Mouse (Mus musculus): ENCODE measurements at regions not wholly inside any gene's neighbourhood (a gene's known extent, or its start where the extent isn't known, plus 50 kb on each side); places are given as distances from the start of the nearest gene placed in this dataset.
"Not testable (repeated sequence)": the region's sequence is repeated elsewhere in the genome, so short reads cannot be mapped to it uniquely, and the experiment has no call there.

DNA sequence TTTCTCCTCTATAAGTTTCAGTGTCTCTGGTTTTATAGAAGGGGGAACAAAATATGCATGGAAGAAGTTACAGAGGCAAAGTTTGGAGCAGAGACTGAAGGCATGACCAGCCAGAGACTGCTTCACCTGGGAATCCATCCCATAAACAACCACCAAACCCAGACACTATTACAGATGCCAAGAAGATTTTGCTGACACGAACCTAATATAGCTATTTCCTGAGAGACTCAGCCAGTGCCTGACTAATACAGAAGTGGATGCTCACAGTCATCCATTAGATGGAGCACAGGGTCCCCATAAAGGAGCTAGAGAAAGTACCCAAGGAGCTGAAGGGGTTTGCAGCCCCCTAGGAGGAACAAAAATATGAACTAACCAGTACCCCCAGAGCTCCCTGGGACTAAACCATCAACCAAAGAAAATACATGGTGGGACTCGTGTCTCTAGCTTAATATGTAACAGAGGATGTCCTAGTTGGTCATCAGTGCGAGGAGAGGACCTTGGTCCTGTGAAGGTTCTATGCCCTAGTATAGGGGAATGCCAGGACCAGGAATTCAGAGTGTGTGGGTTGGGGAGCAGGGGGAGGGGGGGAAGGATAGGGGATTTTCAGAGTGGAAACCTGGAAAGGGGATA, 621.2 kb upstream of the Msl3l2 start:
- DNase-seq (ENCODE audit: low spot score); H3K9me3 ChIP-seq (ENCODE audit: control insufficient read depth, low read length); ATAC-seq (ENCODE audit: low read depth); H3K4me2 ChIP-seq (ENCODE audit: low read depth, low read length); H3K9ac ChIP-seq (ENCODE audit: low read depth, low read length); H3K27me3 ChIP-seq (replicated peaks; ENCODE audit: control insufficient read depth, insufficient read depth, low read length); H3K36me3 ChIP-seq (ENCODE audit: control insufficient read depth, insufficient read depth, low read length); H3K4me1 ChIP-seq (ENCODE audit: control insufficient read depth, insufficient read depth, low read length); H3K27ac ChIP-seq (replicated peaks; ENCODE audit: low read depth, low read length); H3K4me3 ChIP-seq (ENCODE audit: low read depth, low read length): not testable (repeated sequence)
- 77% methylated on average over 3 of the region's 3 CpGs for WGBS

DNA sequence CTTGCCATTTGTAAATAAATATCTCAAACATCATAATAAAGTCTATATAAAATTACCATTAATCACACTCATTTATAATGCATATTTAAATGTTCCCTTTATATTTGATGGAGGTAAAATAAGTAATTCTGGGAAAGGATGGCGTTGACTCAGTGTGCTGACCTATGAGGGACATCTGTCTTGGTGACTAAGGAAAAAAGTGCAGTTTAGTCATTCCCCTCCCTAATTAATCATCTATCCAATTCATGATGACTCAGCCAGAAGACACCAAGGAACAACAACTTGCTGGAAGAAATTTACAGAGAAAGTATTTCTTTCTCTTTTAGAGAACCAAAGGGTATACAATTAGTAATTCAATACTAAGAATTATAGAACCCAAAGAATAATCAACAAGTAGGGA, 584.0 kb upstream of the Msl3l2 start:
- Histone ChIP-seq H3K4me3 (ENCODE audit: low read depth, low read length) (no peak overlapping the region), H3K36me3 (ENCODE audit: control insufficient read depth, insufficient read depth, low read length) (no peaks in the 10 kb centered on the region), H3K4me2 (ENCODE audit: low read depth, low read length) (no peak overlapping the region), H3K27ac (replicated peaks; ENCODE audit: low read depth, low read length) (no peak overlapping the region), H3K27me3 (replicated peaks; ENCODE audit: control insufficient read depth, insufficient read depth, low read length) (no peaks in the 10 kb centered on the region), H3K9me3 (ENCODE audit: control insufficient read depth, low read length) (no peaks in the 10 kb centered on the region), H3K4me1 (ENCODE audit: control insufficient read depth, insufficient read depth, low read length) (no peaks in the 10 kb centered on the region), H3K9ac (ENCODE audit: low read depth, low read length) (no peak overlapping the region)
- DNase-seq (ENCODE audit: low spot score) = no peak
- WGBS = 77% methylated on average over 1 of the region's 1 CpGs
- ATAC-seq (ENCODE audit: low read depth) = no peak

DNA sequence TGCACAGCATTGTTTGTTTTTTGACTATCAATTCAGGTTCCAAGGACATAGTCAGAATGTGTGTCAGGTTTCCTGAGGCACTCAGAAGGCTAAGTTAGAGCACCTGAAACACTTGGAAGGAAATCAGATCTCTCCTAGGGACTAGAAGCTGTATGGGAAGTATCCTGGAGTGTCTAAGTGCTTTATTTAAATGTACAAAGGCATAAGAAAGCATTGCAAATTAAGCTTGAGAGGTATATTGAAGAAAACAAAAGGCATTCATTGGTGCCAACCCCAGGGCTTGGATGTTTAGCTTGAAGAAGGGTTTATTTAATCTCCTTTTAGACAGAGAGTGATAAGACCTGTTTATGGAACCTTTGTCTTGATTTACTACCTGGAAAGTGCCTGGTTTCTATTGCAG, 569.3 kb upstream of the Msl3l2 start:
- no peak overlapping the region for H3K9ac ChIP-seq (ENCODE audit: low read depth, low read length)
- DNase-seq (ENCODE audit: low spot score) (peak; percentile 13), ATAC-seq (ENCODE audit: low read depth) (peak; percentile 33; the same call in 1 of the 2 replicates)
- no peak overlapping the region for H3K4me3 ChIP-seq (ENCODE audit: low read depth, low read length)
- H3K27me3 ChIP-seq (replicated peaks; ENCODE audit: control insufficient read depth, insufficient read depth, low read length) = no peaks in the 10 kb centered on the region
- no peaks in the 10 kb centered on the region for H3K9me3 ChIP-seq (ENCODE audit: control insufficient read depth, low read length)
- no peak overlapping the region for H3K27ac ChIP-seq (replicated peaks; ENCODE audit: low read depth, low read length)
- H3K4me2 ChIP-seq (ENCODE audit: low read depth, low read length) = no peak overlapping the region
- no peaks in the 10 kb centered on the region for H3K4me1 ChIP-seq (ENCODE audit: control insufficient read depth, insufficient read depth, low read length)
- H3K36me3 ChIP-seq (ENCODE audit: control insufficient read depth, insufficient read depth, low read length) = no peaks in the 10 kb centered on the region

GRCm38 (mm10) chr10:55546441-55547430, 560.0 kb upstream of the Msl3l2 start:
- DNase-seq (ENCODE audit: low spot score) (no peak), ATAC-seq (ENCODE audit: low read depth) (no peak)
- H3K4me2 ChIP-seq (ENCODE audit: low read depth, low read length) = no peak overlapping the region
- no peaks in the 10 kb centered on the region for H3K27me3 ChIP-seq (replicated peaks; ENCODE audit: control insufficient read depth, insufficient read depth, low read length)
- H3K9ac ChIP-seq (ENCODE audit: low read depth, low read length) = no peak overlapping the region
- 81% methylated on average over 6 of the region's 6 CpGs for WGBS
- H3K36me3 ChIP-seq (ENCODE audit: control insufficient read depth, insufficient read depth, low read length) = no peaks in the 10 kb centered on the region
- no peaks in the 10 kb centered on the region for H3K4me1 ChIP-seq (ENCODE audit: control insufficient read depth, insufficient read depth, low read length)
- H3K4me3 ChIP-seq (ENCODE audit: low read depth, low read length) = no peak overlapping the region
- no peak overlapping the region for H3K27ac ChIP-seq (replicated peaks; ENCODE audit: low read depth, low read length)
- H3K9me3 ChIP-seq (ENCODE audit: control insufficient read depth, low read length) = no peaks in the 10 kb centered on the region

- H3K9ac ChIP-seq (ENCODE audit: low read depth, low read length) = no peak overlapping the region
- no peaks in the 10 kb centered on the region for H3K4me1 ChIP-seq (ENCODE audit: control insufficient read depth, insufficient read depth, low read length)
- no peaks in the 10 kb centered on the region for H3K27me3 ChIP-seq (replicated peaks; ENCODE audit: control insufficient read depth, insufficient read depth, low read length)
- DNase-seq (ENCODE audit: low spot score) (no peak), ATAC-seq (ENCODE audit: low read depth) (no peak)
- no peak overlapping the region for H3K27ac ChIP-seq (replicated peaks; ENCODE audit: low read depth, low read length)
- no peak overlapping the region for H3K4me2 ChIP-seq (ENCODE audit: low read depth, low read length)
- no peaks in the 10 kb centered on the region for H3K36me3 ChIP-seq (ENCODE audit: control insufficient read depth, insufficient read depth, low read length)
- H3K9me3 ChIP-seq (ENCODE audit: control insufficient read depth, low read length) = no peaks in the 10 kb centered on the region
- no peak overlapping the region for H3K4me3 ChIP-seq (ENCODE audit: low read depth, low read length)
Measured at GRCm38 (mm10) chr10:55564961-55565360, 541.8 kb upstream of the Msl3l2 start.

DNA sequence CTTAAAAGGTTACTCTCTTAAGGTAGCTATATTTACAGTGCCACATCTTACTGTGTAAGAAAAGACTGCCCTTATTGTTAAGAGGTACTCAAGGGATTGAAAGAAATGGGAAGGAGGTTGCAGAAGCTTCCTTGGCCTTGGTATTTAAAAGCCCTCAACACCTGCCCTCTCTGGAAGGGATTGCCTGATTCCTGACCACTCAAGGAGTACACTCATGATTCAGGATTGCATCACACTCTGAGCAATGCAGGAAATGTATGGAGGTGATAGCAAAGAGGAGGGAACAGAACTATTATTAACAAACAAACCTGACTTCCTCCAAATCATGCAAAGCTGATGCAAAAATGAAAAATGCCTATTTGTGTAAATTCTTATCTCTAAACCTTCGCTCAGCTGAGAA, 534.0 kb upstream of the Msl3l2 start:
- H3K4me2 ChIP-seq (ENCODE audit: low read depth, low read length) = no peak overlapping the region
- H3K9me3 ChIP-seq (ENCODE audit: control insufficient read depth, low read length) = no peaks in the 10 kb centered on the region
- DNase-seq (ENCODE audit: low spot score) = no peak
- no peaks in the 10 kb centered on the region for H3K36me3 ChIP-seq (ENCODE audit: control insufficient read depth, insufficient read depth, low read length)
- ATAC-seq (ENCODE audit: low read depth) = no peak
- H3K27ac ChIP-seq (replicated peaks; ENCODE audit: low read depth, low read length) = no peak overlapping the region
- no peaks in the 10 kb centered on the region for H3K4me1 ChIP-seq (ENCODE audit: control insufficient read depth, insufficient read depth, low read length)
- H3K27me3 ChIP-seq (replicated peaks; ENCODE audit: control insufficient read depth, insufficient read depth, low read length) = no peaks in the 10 kb centered on the region
- H3K9ac ChIP-seq (ENCODE audit: low read depth, low read length) = no peak overlapping the region
- 93% methylated on average over 1 of the region's 1 CpGs for WGBS
- no peak overlapping the region for H3K4me3 ChIP-seq (ENCODE audit: low read depth, low read length)

GRCm38 (mm10) chr10:55591013-55591412, 515.7 kb upstream of the Msl3l2 start:
- H3K9ac ChIP-seq (ENCODE audit: low read depth, low read length) = no peak overlapping the region
- H3K4me3 ChIP-seq (ENCODE audit: low read depth, low read length) = no peak overlapping the region
- DNase-seq (ENCODE audit: low spot score) (no peak), ATAC-seq (ENCODE audit: low read depth) (no peak)
- H3K4me1 ChIP-seq (ENCODE audit: control insufficient read depth, insufficient read depth, low read length) = no peaks in the 10 kb centered on the region
- no peaks in the 10 kb centered on the region for H3K9me3 ChIP-seq (ENCODE audit: control insufficient read depth, low read length)
- WGBS = 81% methylated on average over 7 of the region's 7 CpGs
- no peak overlapping the region for H3K4me2 ChIP-seq (ENCODE audit: low read depth, low read length)
- no peak overlapping the region for H3K27ac ChIP-seq (replicated peaks; ENCODE audit: low read depth, low read length)
- H3K27me3 ChIP-seq (replicated peaks; ENCODE audit: control insufficient read depth, insufficient read depth, low read length) = no peaks in the 10 kb centered on the region
- no peaks in the 10 kb centered on the region for H3K36me3 ChIP-seq (ENCODE audit: control insufficient read depth, insufficient read depth, low read length)

GRCm38 (mm10) chr10:55591896-55592295, 514.8 kb upstream of the Msl3l2 start:
- no peak overlapping the region for H3K4me2 ChIP-seq (ENCODE audit: low read depth, low read length)
- ATAC-seq (ENCODE audit: low read depth) (peak; percentile 62; the same call in 1 of the 2 replicates), DNase-seq (ENCODE audit: low spot score) (no peak)
- WGBS = 60% methylated on average over 3 of the region's 3 CpGs
- no peaks in the 10 kb centered on the region for H3K27me3 ChIP-seq (replicated peaks; ENCODE audit: control insufficient read depth, insufficient read depth, low read length)
- no peak overlapping the region for H3K4me3 ChIP-seq (ENCODE audit: low read depth, low read length)
- no peaks in the 10 kb centered on the region for H3K9me3 ChIP-seq (ENCODE audit: control insufficient read depth, low read length)
- H3K4me1 ChIP-seq (ENCODE audit: control insufficient read depth, insufficient read depth, low read length) = no peaks in the 10 kb centered on the region
- no peaks in the 10 kb centered on the region for H3K36me3 ChIP-seq (ENCODE audit: control insufficient read depth, insufficient read depth, low read length)
- H3K27ac ChIP-seq (replicated peaks; ENCODE audit: low read depth, low read length) = no peak overlapping the region
- H3K9ac ChIP-seq (ENCODE audit: low read depth, low read length) = no peak overlapping the region

Data from embryonic facial prominence, embryonic 14.5 days (tissue).